Mouse (Mus musculus): ENCODE data around the gene Plin3.

DNA sequence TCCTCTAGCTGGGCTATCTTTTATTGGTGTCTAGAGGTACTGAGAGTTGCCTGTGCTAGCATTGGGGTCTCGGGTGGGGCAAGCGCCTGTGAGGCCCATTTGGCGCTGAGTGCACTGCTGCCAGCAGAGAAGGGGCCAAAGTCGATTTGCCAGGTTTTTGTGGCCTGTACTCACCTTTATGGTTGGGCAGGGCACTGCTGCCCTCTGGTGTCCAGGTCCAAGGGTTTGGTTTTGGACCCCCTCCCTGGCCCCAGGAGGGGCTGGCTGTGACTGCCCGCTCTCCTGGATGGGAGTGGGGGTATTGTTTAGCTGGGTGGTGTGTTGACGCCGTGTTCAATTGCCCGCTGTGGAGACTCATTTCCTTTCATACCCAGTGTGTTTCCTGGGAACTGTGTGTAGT, 13.2 kb upstream of the Plin3 start:
- peak; percentile 38; the same call in 1 of the 2 replicates for TF ChIP-seq CTCF (IDR thresholded peaks at IDR 0.05; ENCODE audit: borderline replicate concordance, control insufficient read depth, extremely low read depth, insufficient read depth, low read length, poor library complexity)
- TF ChIP-seq POLR2A (IDR thresholded peaks at IDR 0.05; ENCODE audit: control insufficient read depth, extremely low read depth, insufficient read depth, low read length, poor library complexity): no peak
